Mouse (Mus musculus): ENCODE data around the gene Paqr5. TPM values are rescaled to one million over a fixed set of nuclear protein-coding genes. Genes with fewer than 3 reads are reported as not detected.
A peak's percentile ranks its signal among the peaks of the same experiment; 100 is the strongest.

Gene Paqr5
- total and polyA plus RNA-seq, 2 experiments from 2014 or later = 0.43 to 0.58 TPM

GRCm38 (mm10) chr9:62049166-62049565 is 22.5 kb upstream of the Paqr5 start:
- Histone ChIP-seq H3K36me3 (ENCODE audit: insufficient read depth) (no peaks in the 10 kb centered on the region), H3K4me3 (ENCODE audit: low read depth, low read length) (no peak overlapping the region), H3K9ac (no peak overlapping the region), H3K4me1 (ENCODE audit: insufficient read depth) (no peaks in the 10 kb centered on the region), H3K27ac (ENCODE audit: low read depth, low read length) (no peak overlapping the region), H3K27me3 (ENCODE audit: insufficient read depth, low read length) (no peaks in the 10 kb centered on the region), H3K9me3 (ENCODE audit: low read length) (no peaks in the 10 kb centered on the region), H3K4me2 (ENCODE audit: low read depth) (no peak overlapping the region)
- 71% methylated on average over 8 of the region's 8 CpGs for WGBS
- no peak for TF ChIP-seq CTCF (IDR thresholded peaks at IDR 0.05; ENCODE audit: low read depth)
- no peak for DNase-seq
- no peak for ATAC-seq

- no peak for TF ChIP-seq CTCF (IDR thresholded peaks at IDR 0.05; ENCODE audit: low read depth)
- Histone ChIP-seq H3K4me3 (ENCODE audit: low read depth, low read length) (no peak overlapping the region), H3K4me2 (ENCODE audit: low read depth) (no peak overlapping the region), H3K27me3 (ENCODE audit: insufficient read depth, low read length) (no peaks in the 10 kb centered on the region), H3K27ac (ENCODE audit: low read depth, low read length) (no peak overlapping the region), H3K4me1 (ENCODE audit: insufficient read depth) (no peaks in the 10 kb centered on the region), H3K9me3 (ENCODE audit: low read length) (no peaks in the 10 kb centered on the region), H3K9ac (no peak overlapping the region), H3K36me3 (ENCODE audit: insufficient read depth) (no peaks in the 10 kb centered on the region)
- WGBS = 86% methylated on average over 3 of the region's 3 CpGs
- DNase-seq (no peak), ATAC-seq (no peak)
These were observed 15.5 kb upstream of the Paqr5 start for GRCm38 (mm10) chr9:62042167-62042566.

GRCm38 (mm10) chr9:62040008-62040608 is 13.5 kb upstream of the Paqr5 start:
- no peak overlapping the region for H3K4me3 ChIP-seq (ENCODE audit: low read depth, low read length)
- WGBS = 3% methylated on average over 20 of the region's 20 CpGs
- TF ChIP-seq CTCF (IDR thresholded peaks at IDR 0.05; ENCODE audit: low read depth) = peak; percentile 97
- H3K36me3 ChIP-seq (ENCODE audit: insufficient read depth) = no peaks in the 10 kb centered on the region
- peak; percentile 91 for DNase-seq
- no peak overlapping the region for H3K27ac ChIP-seq (ENCODE audit: low read depth, low read length)
- H3K4me2 ChIP-seq (ENCODE audit: low read depth) = 0 out of 2 replicates have a peak overlapping the region, but pooled peaks have one; percentile 6
- H3K4me1 ChIP-seq (ENCODE audit: insufficient read depth) = no peaks in the 10 kb centered on the region
- peak; percentile 93 for ATAC-seq
- H3K9ac ChIP-seq = no peak overlapping the region
- H3K9me3 ChIP-seq (ENCODE audit: low read length) = no peaks in the 10 kb centered on the region
- no peaks in the 10 kb centered on the region for H3K27me3 ChIP-seq (ENCODE audit: insufficient read depth, low read length)

- Histone ChIP-seq H3K9me3 (ENCODE audit: low read length) (no peaks in the 10 kb centered on the region), H3K9ac (no peak overlapping the region), H3K4me2 (ENCODE audit: low read depth) (no peak overlapping the region), H3K36me3 (ENCODE audit: insufficient read depth) (no peaks in the 10 kb centered on the region), H3K4me3 (ENCODE audit: low read depth, low read length) (no peak overlapping the region), H3K27ac (ENCODE audit: low read depth, low read length) (no peak overlapping the region), H3K27me3 (ENCODE audit: insufficient read depth, low read length) (no peaks in the 10 kb centered on the region), H3K4me1 (ENCODE audit: insufficient read depth) (no peaks in the 10 kb centered on the region)
- ATAC-seq = no peak
- DNase-seq = no peak
- TF ChIP-seq CTCF (IDR thresholded peaks at IDR 0.05; ENCODE audit: low read depth) = no peak
- 78% methylated on average over 1 of the region's 1 CpGs for WGBS
These were observed 9.2 kb upstream of the Paqr5 start for GRCm38 (mm10) chr9:62035806-62036205.

GRCm38 (mm10) chr9:62032206-62032605 is 5.5 kb upstream of the Paqr5 start:
- 88% methylated on average over 3 of the region's 3 CpGs for WGBS
- H3K27ac ChIP-seq (ENCODE audit: low read depth, low read length) = no peak overlapping the region
- no peaks in the 10 kb centered on the region for H3K9me3 ChIP-seq (ENCODE audit: low read length)
- DNase-seq (no peak), ATAC-seq (no peak)
- no peaks in the 10 kb centered on the region for H3K36me3 ChIP-seq (ENCODE audit: insufficient read depth)
- H3K9ac ChIP-seq = no peak overlapping the region
- no peak overlapping the region for H3K4me3 ChIP-seq (ENCODE audit: low read depth, low read length)
- no peak overlapping the region for H3K4me2 ChIP-seq (ENCODE audit: low read depth)
- peaks cover 2% of the 10 kb centered on the region for H3K27me3 ChIP-seq (ENCODE audit: insufficient read depth, low read length)
- H3K4me1 ChIP-seq (ENCODE audit: insufficient read depth) = no peaks in the 10 kb centered on the region
- TF ChIP-seq CTCF (IDR thresholded peaks at IDR 0.05; ENCODE audit: low read depth) = no peak

- TF ChIP-seq CTCF (IDR thresholded peaks at IDR 0.05; ENCODE audit: low read depth) = no peak
- 0 out of 2 replicates have a peak, but pooled peaks cover 6% of the 10 kb centered on the region for H3K4me1 ChIP-seq (ENCODE audit: insufficient read depth)
- ATAC-seq = no peak
These were observed 1.4 kb upstream of the Paqr5 start for GRCm38 (mm10) chr9:62028072-62028471.

GRCm38 (mm10) chr9:62025056-62025455 is 1.6 kb downstream of the Paqr5 start:
- peaks cover 10% of the 10 kb centered on the region for H3K27me3 ChIP-seq (ENCODE audit: insufficient read depth, low read length)
- H3K9me3 ChIP-seq (ENCODE audit: low read length) = no peaks in the 10 kb centered on the region
- H3K36me3 ChIP-seq (ENCODE audit: insufficient read depth) = no peaks in the 10 kb centered on the region
- 40% methylated on average over 5 of the region's 5 CpGs for WGBS
- DNase-seq = no peak
- H3K4me2 ChIP-seq (ENCODE audit: low read depth) = no peak overlapping the region
- H3K9ac ChIP-seq = no peak overlapping the region
- no peak for ATAC-seq
- no peak overlapping the region for H3K4me3 ChIP-seq (ENCODE audit: low read depth, low read length)
- H3K4me1 ChIP-seq (ENCODE audit: insufficient read depth) = 0 out of 2 replicates have a peak, but pooled peaks cover 6% of the 10 kb centered on the region
- no peak overlapping the region for H3K27ac ChIP-seq (ENCODE audit: low read depth, low read length)
- TF ChIP-seq CTCF (IDR thresholded peaks at IDR 0.05; ENCODE audit: low read depth) = no peak

More at GRCm38 (mm10) chr9:62028072-62028471, 1.4 kb upstream of the Paqr5 start:
- 52% methylated on average over 3 of the region's 3 CpGs for WGBS
- H3K4me3 ChIP-seq (ENCODE audit: low read depth, low read length) = no peak overlapping the region
- H3K27me3 ChIP-seq (ENCODE audit: insufficient read depth, low read length) = peaks cover 10% of the 10 kb centered on the region
- H3K9ac ChIP-seq = no peak overlapping the region
- H3K9me3 ChIP-seq (ENCODE audit: low read length) = no peaks in the 10 kb centered on the region
- H3K4me2 ChIP-seq (ENCODE audit: low read depth) = no peak overlapping the region
- no peak overlapping the region for H3K27ac ChIP-seq (ENCODE audit: low read depth, low read length)
- no peak for DNase-seq
- no peaks in the 10 kb centered on the region for H3K36me3 ChIP-seq (ENCODE audit: insufficient read depth)
